Mouse (Mus musculus) embryonic facial prominence, embryonic 12.5 days (tissue): ENCODE data around the gene Tcl1b1. TPM values are rescaled to one million over a fixed set of nuclear protein-coding genes. Genes with fewer than 3 reads are reported as not detected.
"Not testable (repeated sequence)": the region's sequence is repeated elsewhere in the genome, so short reads cannot be mapped to it uniquely, and the experiment has no call there.

Source experiments
- ATAC-seq: fragments of 200-750 bp; cut with Nextera tagmentation; 2 replicates; pipeline ENCODE4 v1.8.0; 2017; ENCODE audit not compliant: insufficient number of reproducible peaks, insufficient read depth, low FRiP score, low TSS enrichment
- H3K27ac ChIP-seq: fragments of 300-500 bp; sonication (generic); 2 replicates; pipeline ENCODE4 v1.5.1; 2016; ENCODE audit warnings: mild to moderate bottlenecking
- H3K27me3 ChIP-seq: fragments of 300-500 bp; sonication (generic); 2 replicates; pipeline ENCODE4 v1.6.1; 2016; ENCODE audit warnings: mild to moderate bottlenecking, moderate library complexity
- H3K36me3 ChIP-seq: fragments of 300-500 bp; sonication (generic); 2 replicates; pipeline ENCODE4 v1.6.1; 2016; ENCODE audit warnings: mild to moderate bottlenecking
- H3K4me1 ChIP-seq: fragments of 300-500 bp; sonication (generic); 2 replicates; pipeline ENCODE4 v1.6.1; 2016
- H3K4me2 ChIP-seq: fragments of 300-500 bp; sonication (generic); replicated peaks from 2 replicates; pipeline ENCODE4 v1.6.1; 2016; ENCODE audit warnings: mild to moderate bottlenecking, moderate library complexity
- H3K4me3 ChIP-seq: fragments of 300-500 bp; sonication (generic); 2 replicates; pipeline ENCODE4 v1.5.1; 2016; ENCODE audit warnings: mild to moderate bottlenecking
- H3K9ac ChIP-seq: fragments of 300-500 bp; sonication (generic); 2 replicates; pipeline ENCODE4 v1.6.1; 2016; ENCODE audit warnings: mild to moderate bottlenecking, moderate library complexity
- H3K9me3 ChIP-seq: fragments of 300-500 bp; sonication (generic); 2 replicates; pipeline ENCODE4 v1.6.1; 2016; ENCODE audit warnings: mild to moderate bottlenecking, moderate library complexity
- WGBS: fragments of 180-500 bp; shearing (Covaris S2); methylation state at CpG from one replicate; pipeline ENCODE4 v1.1.7; 2016; 5-methylcytosine and 5-hydroxymethylcytosine counted together
- polyA plus RNA-seq: library from polyadenylated mRNA; unstranded; fragments of >200 nt; fragmentation: Nextera tagmentation; extraction: Ambion mirVana; gene quantifications from 2 replicates; pipeline ENCODE4 v1.2.1, GENCODE M21; 2016

The Tcl1b1 gene
- polyA plus RNA-seq, 1 experiment from 2014 or later = not detected

DNA sequence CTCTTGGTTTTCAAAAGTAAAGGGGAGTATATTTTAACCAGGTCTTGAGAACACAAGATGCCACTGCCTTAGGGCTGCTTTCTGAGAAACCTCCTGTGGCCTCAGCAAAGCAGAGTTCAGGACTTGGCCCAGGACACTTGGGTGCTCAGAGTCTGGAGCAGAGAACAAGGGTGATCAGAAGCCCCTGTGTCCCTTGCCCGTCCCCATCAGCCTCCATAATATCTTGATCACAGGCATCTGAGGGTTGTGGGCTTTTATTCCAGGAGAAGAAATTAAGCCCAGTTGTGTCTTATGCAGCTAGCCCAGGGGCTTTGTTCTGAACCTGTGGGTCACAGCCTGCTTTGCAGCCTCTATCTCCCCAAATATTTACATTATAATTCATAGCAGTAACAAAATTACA, 42.2 kb downstream of the Tcl1b1 start, which contains the start of gene Tcl1b4:
TSS of gene Tcl1b4 (plus strand) at position 301 of the 400 bp plus-strand sequence.
- H3K4me3 ChIP-seq, H3K27me3 ChIP-seq, H3K4me1 ChIP-seq, H3K9me3 ChIP-seq, H3K27ac ChIP-seq, H3K36me3 ChIP-seq, H3K4me2 ChIP-seq, H3K9ac ChIP-seq, ATAC-seq: not testable (repeated sequence)
- WGBS = 63% methylated on average over 1 of the region's 1 CpGs

DNA sequence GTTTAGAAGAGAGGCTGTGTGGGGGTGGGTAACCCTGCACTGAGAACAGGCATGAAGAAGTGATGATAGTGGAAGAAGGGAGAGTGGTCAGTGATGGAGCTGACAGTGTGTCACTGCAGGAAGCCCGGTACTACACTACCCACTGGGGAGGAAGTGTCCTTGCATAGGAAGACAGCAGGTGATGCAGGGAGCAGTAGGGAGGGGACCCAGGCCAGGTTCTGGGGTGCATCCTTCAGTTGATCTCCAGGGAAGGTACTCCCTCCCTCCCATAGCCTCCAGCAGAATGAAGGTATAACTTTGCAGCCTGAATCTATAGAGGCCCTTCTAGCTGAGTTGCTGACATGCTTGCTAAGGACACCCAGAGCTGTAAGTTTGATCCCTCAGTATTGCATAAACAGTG, 47.6 kb downstream of the Tcl1b1 start:
- Histone ChIP-seq H3K4me3 (no peak overlapping the region), H3K4me2 (no peak overlapping the region), H3K9me3 (no peaks in the 10 kb centered on the region), H3K27ac (no peak overlapping the region), H3K27me3 (no peaks in the 10 kb centered on the region), H3K9ac (no peak overlapping the region), H3K36me3 (no peaks in the 10 kb centered on the region), H3K4me1 (no peaks in the 10 kb centered on the region)
- no peak for ATAC-seq
- WGBS = 64% methylated on average over 1 of the region's 1 CpGs

DNA sequence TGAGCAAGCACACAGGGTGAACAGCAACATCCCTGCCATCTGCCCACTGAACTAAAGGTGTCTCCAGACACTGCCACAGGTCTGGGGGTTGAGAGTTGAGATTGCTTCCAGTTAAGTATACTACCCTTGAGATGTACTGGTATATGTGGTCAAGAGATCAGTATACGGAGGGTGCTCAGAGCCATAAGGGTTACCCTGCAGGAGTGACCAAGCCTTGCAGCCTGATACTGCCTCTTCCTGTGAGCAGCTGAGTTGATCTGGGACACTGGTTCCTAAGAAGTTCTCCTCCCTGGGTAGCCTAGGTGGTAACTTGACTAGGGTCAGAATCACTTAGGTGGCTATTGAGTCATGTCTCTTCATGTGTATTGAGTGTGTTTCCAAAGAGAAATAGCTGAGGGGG, 49.0 kb downstream of the Tcl1b1 start:
- H3K4me1 ChIP-seq = no peaks in the 10 kb centered on the region
- no peak overlapping the region for H3K4me3 ChIP-seq
- H3K9me3 ChIP-seq = no peaks in the 10 kb centered on the region
- WGBS = 90% methylated on average over 1 of the region's 1 CpGs
- H3K36me3 ChIP-seq = no peaks in the 10 kb centered on the region
- H3K27me3 ChIP-seq = no peaks in the 10 kb centered on the region
- no peak for ATAC-seq
- H3K4me2 ChIP-seq = no peak overlapping the region
- no peak overlapping the region for H3K27ac ChIP-seq
- no peak overlapping the region for H3K9ac ChIP-seq

DNA sequence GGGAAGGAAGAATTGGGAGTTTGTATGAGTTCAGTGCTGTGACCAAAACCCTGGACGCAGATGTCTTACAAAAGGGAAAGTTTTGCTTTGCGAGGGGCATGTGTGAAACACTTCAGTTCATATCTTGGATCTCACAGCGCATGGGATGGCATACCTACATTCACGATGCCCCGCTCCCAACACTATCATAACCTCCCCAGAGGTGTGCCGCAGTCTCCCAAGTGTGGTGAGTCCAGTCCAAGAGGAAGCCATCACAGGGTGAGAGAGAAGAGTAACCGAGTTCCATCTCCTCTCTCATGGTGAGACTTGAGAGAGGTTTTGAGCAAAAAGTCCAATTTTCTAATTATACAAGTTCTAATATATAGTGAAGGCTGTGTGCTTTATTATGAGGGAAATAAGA, 49.7 kb downstream of the Tcl1b1 start:
- WGBS = 93% methylated on average over 7 of the region's 7 CpGs
- Histone ChIP-seq H3K36me3 (no peaks in the 10 kb centered on the region), H3K27ac (no peak overlapping the region), H3K4me3 (no peak overlapping the region), H3K9ac (no peak overlapping the region), H3K4me1 (no peaks in the 10 kb centered on the region), H3K9me3 (no peaks in the 10 kb centered on the region), H3K4me2 (no peak overlapping the region), H3K27me3 (no peaks in the 10 kb centered on the region)
- ATAC-seq = no peak

Other genes starting within 250 kb of the Tcl1b1 start
- gene Syne3, start 149.9 kb upstream of the Tcl1b1 start, polyA plus RNA-seq = 0.64 and 0.79 TPM in 2 replicates
- gene Glrx5, start 127.0 kb upstream of the Tcl1b1 start, polyA plus RNA-seq = 188 and 196 TPM in 2 replicates
- not detected in 2 replicates for gene Tcl1b2, start 13.7 kb upstream of the Tcl1b1 start, polyA plus RNA-seq
- gene Tcl1b5, start 16.7 kb downstream of the Tcl1b1 start, polyA plus RNA-seq = not detected in 2 replicates
- gene Tcl1b3, start 31.4 kb downstream of the Tcl1b1 start, polyA plus RNA-seq = not detected in 2 replicates
- gene Tcl1b4, start 42.3 kb downstream of the Tcl1b1 start, polyA plus RNA-seq = not detected in 2 replicates
- gene Tcl1, start 63.1 kb downstream of the Tcl1b1 start, polyA plus RNA-seq = not detected in 2 replicates
- 0.54 and 0.76 TPM in 2 replicates for gene Tunar, start 174.2 kb downstream of the Tcl1b1 start, polyA plus RNA-seq